Mouse (Mus musculus) myocyte (in vitro differentiated cells): Measurements from ENCODE around the gene Gstcd.

Experiments used
- MAX ChIP-seq: IDR thresholded peaks from one replicate; pipeline ENCODE4 v1.6.1; 2011; ENCODE audit warnings: low read depth, mild to moderate bottlenecking, control low read depth
- MYOD1 ChIP-seq, 3 experiments: IDR thresholded peaks; one replicate each; pipeline ENCODE4 v1.6.1; 2011; ENCODE audit warnings: control low read depth in 2 of 3, low read depth in 2 of 3, mild to moderate bottlenecking in 2 of 3, moderate library complexity in 1 of 3; ENCODE audit not compliant: insufficient read length in 2 of 3, control insufficient read depth in 1 of 3

GRCm38 (mm10) chr3:133113281-133113680, 21.4 kb upstream of the Gstcd start:
- TF ChIP-seq MAX, result no peak
- no peak for TF ChIP-seq MYOD1 (IDR thresholded peaks at IDR 0.05; ENCODE audit: control insufficient read depth in 1 of 3, insufficient read length in 2 of 3, low read depth in 2 of 3)
